Mouse (Mus musculus) embryonic facial prominence, embryonic 10.5 days (tissue): ENCODE results near the gene Gm20518. TPM values are rescaled to one million over a fixed set of nuclear protein-coding genes. Genes with fewer than 3 reads are reported as not detected.

Experiments
- DNase-seq: peaks from one replicate; pipeline ENCODE4 v3.0.0-alpha.2; 2017; ENCODE audit warnings: low spot score
- H3K27ac ChIP-seq: fragments of 300-500 bp; sonication (generic); replicated peaks from 2 replicates; pipeline ENCODE4 v1.5.1; 2016; ENCODE audit warnings: mild to moderate bottlenecking
- H3K27me3 ChIP-seq: fragments of 300-500 bp; sonication (generic); replicated peaks from 2 replicates; pipeline ENCODE4 v1.6.1; 2016; ENCODE audit warnings: low read depth, mild to moderate bottlenecking; ENCODE audit not compliant: poor library complexity, severe bottlenecking
- H3K36me3 ChIP-seq: fragments of 300-500 bp; sonication (generic); replicated peaks from 2 replicates; pipeline ENCODE4 v1.6.1; 2016; ENCODE audit warnings: mild to moderate bottlenecking, moderate library complexity
- H3K4me1 ChIP-seq: fragments of 300-500 bp; sonication (generic); 2 replicates; pipeline ENCODE4 v1.6.1; 2016
- H3K4me3 ChIP-seq: fragments of 300-500 bp; sonication (generic); 2 replicates; pipeline ENCODE4 v1.5.1; 2016; ENCODE audit warnings: mild to moderate bottlenecking, moderate library complexity
- H3K9me3 ChIP-seq: fragments of 300-500 bp; sonication (generic); 2 replicates; pipeline ENCODE4 v1.6.1; 2016; ENCODE audit warnings: mild to moderate bottlenecking
- WGBS: fragments of 180-500 bp; shearing (Covaris S2); methylation state at CpG from one replicate; pipeline ENCODE4 v1.1.7; 2016; 5-methylcytosine and 5-hydroxymethylcytosine counted together
- polyA plus RNA-seq: library from polyadenylated mRNA; unstranded; fragments of >200 nt; fragmentation: Nextera tagmentation; extraction: Ambion mirVana; gene quantifications from 2 replicates; pipeline ENCODE4 v1.2.1, GENCODE M21; 2016

Gm20518 gene
- polyA plus RNA-seq, 1 experiment from 2014 or later = 0.42 TPM

- no peak for DNase-seq
- peak overlapping the region; percentile 95 for H3K4me3 ChIP-seq
- under 1% methylated on average over 72 of the region's 72 CpGs for WGBS
- no peaks in the 10 kb centered on the region for H3K9me3 ChIP-seq
- H3K27me3 ChIP-seq = no peaks in the 10 kb centered on the region
- H3K36me3 ChIP-seq = peaks cover 24% of the 10 kb centered on the region
- H3K4me1 ChIP-seq = peaks cover 35% of the 10 kb centered on the region
- peak overlapping the region; percentile 88 for H3K27ac ChIP-seq
Observed at GRCm38 (mm10) chr16:17927351-17928082, 36.0 kb upstream of the Gm20518 start.

DNA sequence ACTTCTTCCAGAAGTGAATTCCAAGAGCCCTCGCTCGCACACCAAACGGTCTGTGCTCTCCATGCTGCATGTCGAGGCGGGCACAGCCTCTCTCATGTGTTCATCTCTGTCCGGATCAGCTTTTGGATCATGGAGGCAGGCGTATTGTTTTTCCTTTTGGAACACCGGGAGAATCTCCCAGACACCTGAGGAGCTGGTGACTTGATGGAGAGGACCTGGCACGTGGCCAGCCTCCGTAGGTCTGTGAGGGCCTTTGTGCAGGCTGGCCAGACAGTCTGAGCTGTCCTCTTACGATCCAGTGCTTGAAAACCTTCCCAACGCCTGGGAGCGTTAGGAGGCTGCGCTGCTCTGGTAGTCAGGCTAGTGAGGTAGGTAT, 30.7 kb upstream of the Gm20518 start:
- peak overlapping the region; percentile 84 for H3K4me3 ChIP-seq
- WGBS = under 1% methylated on average over 14 of the region's 14 CpGs
- peaks cover 40% of the 10 kb centered on the region for H3K27me3 ChIP-seq
- H3K4me1 ChIP-seq = peaks cover 32% of the 10 kb centered on the region
- peaks cover 24% of the 10 kb centered on the region for H3K36me3 ChIP-seq
- no peaks in the 10 kb centered on the region for H3K9me3 ChIP-seq
- DNase-seq = no peak
- H3K27ac ChIP-seq = peak overlapping the region; percentile 89

DNA sequence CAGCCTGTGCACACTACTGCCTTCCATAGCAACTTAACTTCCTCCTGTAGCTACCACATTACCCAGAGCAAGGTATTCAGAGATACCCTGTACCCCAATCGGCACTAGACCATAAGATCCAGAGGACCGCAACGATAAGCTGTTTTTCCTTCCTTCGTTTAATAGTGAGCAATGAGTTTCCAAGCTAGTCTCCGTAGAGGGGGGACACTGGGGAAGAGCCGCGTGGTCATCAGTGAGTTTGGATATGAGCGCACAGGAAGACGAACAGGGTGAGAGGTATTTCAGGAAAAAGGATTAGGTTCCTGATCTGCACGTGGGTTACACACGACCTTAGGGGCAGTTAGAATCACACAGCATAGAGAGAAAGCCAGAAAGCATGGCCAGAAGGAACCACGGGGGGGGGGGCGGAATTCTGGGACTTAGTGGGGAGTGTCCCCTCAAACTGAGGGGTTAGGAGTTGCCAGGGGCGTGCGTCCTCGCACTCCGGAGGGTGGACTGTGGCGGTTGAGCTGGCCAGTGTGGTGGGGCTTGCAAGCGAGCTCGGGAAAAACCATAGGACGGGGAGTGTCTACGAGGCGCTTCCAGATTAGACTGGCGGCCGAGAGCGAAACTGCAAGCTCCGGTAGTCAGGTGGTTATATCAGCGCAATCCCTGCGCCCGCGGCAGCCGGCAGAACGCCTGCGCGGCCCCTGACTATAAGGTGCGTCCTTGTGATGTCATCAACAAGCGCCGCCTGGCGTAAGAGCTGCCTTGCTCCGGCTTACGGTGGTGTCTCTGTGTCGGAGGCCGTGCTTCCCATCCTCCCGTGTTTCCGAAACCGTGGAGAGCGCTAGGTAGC, 30.1 kb upstream of the Gm20518 start:
- peak overlapping the region; percentile 84 for H3K4me3 ChIP-seq
- H3K27me3 ChIP-seq = peaks cover 46% of the 10 kb centered on the region
- H3K27ac ChIP-seq = peak overlapping the region; percentile 89
- no peaks in the 10 kb centered on the region for H3K9me3 ChIP-seq
- 4% methylated on average over 47 of the region's 47 CpGs for WGBS
- peaks cover 27% of the 10 kb centered on the region for H3K4me1 ChIP-seq
- peak; percentile 96 for DNase-seq
- H3K36me3 ChIP-seq = peaks cover 24% of the 10 kb centered on the region

GRCm38 (mm10) chr16:17920586-17920985, 29.1 kb upstream of the Gm20518 start:
- peak overlapping the region; percentile 84 for H3K4me3 ChIP-seq
- 5% methylated on average over 20 of the region's 20 CpGs for WGBS
- H3K27me3 ChIP-seq = peaks cover 56% of the 10 kb centered on the region
- peak; percentile 39 for DNase-seq
- peaks cover 27% of the 10 kb centered on the region for H3K4me1 ChIP-seq
- peaks cover 14% of the 10 kb centered on the region for H3K36me3 ChIP-seq
- no peaks in the 10 kb centered on the region for H3K9me3 ChIP-seq
- peak overlapping the region; percentile 89 for H3K27ac ChIP-seq

- peak; percentile 66 for DNase-seq
- peak within 1 kb of the TSS; percentile 44; the same call in 1 of the 2 replicates for H3K27ac ChIP-seq
- under 1% methylated on average over 106 of the region's 106 CpGs for WGBS
- H3K36me3 ChIP-seq = no peaks in the 10 kb centered on the region
- H3K4me1 ChIP-seq = peaks cover 20% of the 10 kb centered on the region
- peak within 1 kb of the TSS; percentile 59 for H3K4me3 ChIP-seq
- H3K9me3 ChIP-seq = no peaks in the 10 kb centered on the region
- H3K27me3 ChIP-seq = peaks cover 80% of the 10 kb centered on the region
Observed at GRCm38 (mm10) chr16:17914307-17915249, 23.1 kb upstream of the Gm20518 start, which contains the start of gene Gsc2. Gene Gsc2, minus strand, starts transcription at chr16:17915059.

- WGBS = under 1% methylated on average over 35 of the region's 35 CpGs
- Histone ChIP-seq H3K27ac (peak within 1 kb of the TSS; percentile 88), H3K4me1 (peaks cover 20% of the 10 kb centered on the region), H3K4me3 (peak within 1 kb of the TSS; percentile 70), H3K9me3 (no peaks in the 10 kb centered on the region), H3K36me3 (peaks cover 34% of the 10 kb centered on the region), H3K27me3 (peaks cover 46% of the 10 kb centered on the region)
- peak; percentile 90 for DNase-seq
Observed at GRCm38 (mm10) chr16:17911052-17911595, 19.7 kb upstream of the Gm20518 start, which contains the start of gene Ess2. Gene Ess2, minus strand, starts transcription at chr16:17911348.

- peaks cover 61% of the 10 kb centered on the region for H3K36me3 ChIP-seq
- H3K4me1 ChIP-seq = no peaks in the 10 kb centered on the region
- no peak within 1 kb of the TSS for H3K27ac ChIP-seq
- no peak for DNase-seq
- H3K9me3 ChIP-seq = no peaks in the 10 kb centered on the region
- no peaks in the 10 kb centered on the region for H3K27me3 ChIP-seq
- 93% methylated on average over 14 of the region's 14 CpGs for WGBS
- no peak within 1 kb of the TSS for H3K4me3 ChIP-seq
Observed at GRCm38 (mm10) chr16:17898462-17898861, 7.0 kb upstream of the Gm20518 start, which contains the start of the genes Dgcr2 and Tssk2. Gene Dgcr2, minus strand, starts transcription at chr16:17898562. Gene Tssk2, plus strand, starts transcription at chr16:17898637.

DNA sequence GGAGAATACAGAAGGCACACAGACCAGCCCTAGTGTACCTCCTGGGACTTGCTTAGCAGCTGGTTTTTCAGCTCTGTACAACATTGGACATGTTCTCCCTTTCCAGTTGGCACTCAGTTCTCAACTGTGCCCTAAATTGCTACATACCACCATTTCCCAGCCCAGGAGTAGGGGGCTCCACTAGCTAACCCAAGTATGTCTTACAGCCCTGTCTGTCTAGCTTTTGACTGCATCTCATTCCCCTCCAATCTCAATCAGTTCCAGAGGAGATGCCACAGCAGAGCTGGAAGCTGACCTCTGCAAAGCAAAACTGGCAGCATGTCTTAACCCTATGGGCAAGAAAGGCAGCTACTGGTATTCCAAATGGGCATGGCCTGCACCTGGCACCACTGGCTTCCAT, 4.6 kb upstream of the Gm20518 start:
- no peaks in the 10 kb centered on the region for H3K27me3 ChIP-seq
- peaks cover 37% of the 10 kb centered on the region for H3K36me3 ChIP-seq
- H3K9me3 ChIP-seq = no peaks in the 10 kb centered on the region
- no peak overlapping the region for H3K4me3 ChIP-seq
- H3K4me1 ChIP-seq = peaks cover 11% of the 10 kb centered on the region; the same call in 1 of the 2 replicates
- no peak for DNase-seq
- no peak overlapping the region for H3K27ac ChIP-seq

DNA sequence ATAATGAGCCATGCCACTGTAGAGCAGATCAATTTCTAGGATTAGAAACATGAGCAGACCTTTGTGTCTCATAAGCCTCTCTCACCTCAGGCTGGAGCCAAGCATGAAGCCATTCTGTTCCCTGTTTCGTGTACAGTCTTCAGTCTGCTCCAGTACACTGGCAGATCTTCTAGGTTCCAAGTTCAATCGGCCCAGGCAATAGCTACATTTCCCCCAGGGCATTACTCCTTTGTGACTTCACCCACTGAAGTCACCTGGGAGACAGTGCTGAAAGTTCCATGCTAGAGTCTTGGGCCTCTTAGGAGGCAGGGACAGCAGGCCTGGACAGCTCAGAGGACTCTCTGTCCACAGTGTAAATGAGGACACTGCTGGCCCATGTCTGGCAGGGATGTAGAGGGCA, 2.5 kb upstream of the Gm20518 start, which contains the start of gene Tssk1:
Gene Tssk1, plus strand, starts transcription at position 301 of the 400 bp plus-strand sequence.
- DNase-seq = no peak
- Histone ChIP-seq H3K27ac (no peak within 1 kb of the TSS), H3K4me3 (no peak within 1 kb of the TSS), H3K27me3 (no peaks in the 10 kb centered on the region), H3K4me1 (peaks cover 26% of the 10 kb centered on the region), H3K9me3 (no peaks in the 10 kb centered on the region), H3K36me3 (peaks cover 22% of the 10 kb centered on the region)
- 75% methylated on average over 2 of the region's 2 CpGs for WGBS

DNA sequence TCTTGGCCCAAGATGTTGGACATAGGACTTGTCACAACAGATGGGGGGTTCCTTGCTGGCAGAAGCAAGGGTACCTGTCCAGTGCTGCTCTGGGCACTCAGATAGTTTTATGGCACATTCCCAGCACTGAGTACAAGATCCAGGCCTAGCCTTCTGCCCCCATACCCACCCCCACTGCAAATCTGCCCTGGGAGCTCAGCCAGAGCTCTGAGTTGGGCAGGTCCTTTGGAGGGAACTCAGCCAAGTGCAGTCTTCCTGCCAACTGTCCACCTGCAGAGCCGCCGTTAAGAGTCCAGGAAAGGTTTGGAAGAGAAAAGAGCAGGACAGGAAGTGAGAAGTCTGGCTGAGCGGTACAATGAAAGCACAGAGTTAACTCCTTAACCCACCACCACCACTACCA, 1.1 kb upstream of the Gm20518 start:
- Histone ChIP-seq H3K27me3 (no peaks in the 10 kb centered on the region), H3K36me3 (peaks cover 10% of the 10 kb centered on the region), H3K4me1 (peaks cover 26% of the 10 kb centered on the region), H3K27ac (no peak overlapping the region), H3K4me3 (no peak overlapping the region), H3K9me3 (no peaks in the 10 kb centered on the region)
- 79% methylated on average over 3 of the region's 3 CpGs for WGBS
- DNase-seq = no peak

- peaks cover 12% of the 10 kb centered on the region for H3K36me3 ChIP-seq
- H3K27ac ChIP-seq = peak overlapping the region; percentile 98
- DNase-seq = no peak
- WGBS = under 1% methylated on average over 44 of the region's 44 CpGs
- H3K27me3 ChIP-seq = no peaks in the 10 kb centered on the region
- H3K9me3 ChIP-seq = no peaks in the 10 kb centered on the region
- peak overlapping the region; percentile 98 for H3K4me3 ChIP-seq
- H3K4me1 ChIP-seq = peaks cover 26% of the 10 kb centered on the region
Observed at GRCm38 (mm10) chr16:17890917-17891566, 429 bp downstream of the Gm20518 start.
